Mouse (Mus musculus) liver, adult 2 months (tissue): Measurements from ENCODE around the gene Olfr545. TPM values are rescaled to one million over a fixed set of nuclear protein-coding genes. Genes with fewer than 3 reads are reported as not detected.

ENCODE experiments used
- DNase-seq: peaks from one replicate; pipeline ENCODE4 v3.0.0-alpha.2; 2011; ENCODE audit warnings: low read depth, low spot score; ENCODE audit errors: extremely low read depth
- H3K27ac ChIP-seq: fragments of 200-500 bp; replicated peaks from 2 replicates; pipeline ENCODE4 v1.5.1; 2012; ENCODE audit warnings: low read depth, mild to moderate bottlenecking, control low read depth, inconsistent platforms, low read length; ENCODE audit not compliant: insufficient read depth
- H3K27me3 ChIP-seq: fragments of 200-500 bp; 2 replicates; pipeline ENCODE4 v1.6.1; 2012; ENCODE audit warnings: mild to moderate bottlenecking, moderate library complexity, low read length, inconsistent platforms; ENCODE audit not compliant: control insufficient read depth, insufficient read depth
- H3K36me3 ChIP-seq: fragments of 200-500 bp; 2 replicates; pipeline ENCODE4 v1.6.1; 2012; ENCODE audit warnings: low read length, inconsistent platforms; ENCODE audit not compliant: control insufficient read depth, insufficient read depth
- H3K4me1 ChIP-seq: fragments of 200-500 bp; 2 replicates; pipeline ENCODE4 v1.6.1; 2011; ENCODE audit warnings: low read length; ENCODE audit not compliant: control insufficient read depth, insufficient read depth
- H3K4me3 ChIP-seq: fragments of 200-500 bp; 2 replicates; pipeline ENCODE4 v1.5.1; 2011; ENCODE audit warnings: low read depth, mild to moderate bottlenecking, control low read depth, low read length, moderate library complexity; ENCODE audit not compliant: insufficient read depth
- H3K79me2 ChIP-seq: fragments of 200-500 bp; 2 replicates; pipeline ENCODE4 v1.6.1; 2012; ENCODE audit warnings: inconsistent platforms, mild to moderate bottlenecking, low read length, moderate library complexity; ENCODE audit not compliant: control insufficient read depth, insufficient read depth
- H3K9ac ChIP-seq: fragments of 200-500 bp; 2 replicates; pipeline ENCODE4 v1.6.1; 2012; ENCODE audit warnings: low read depth, mild to moderate bottlenecking, control low read depth, inconsistent platforms, low read length
- CTCF ChIP-seq: fragments of 200-500 bp; IDR thresholded peaks from 2 replicates; pipeline ENCODE4 v1.5.1; 2011; ENCODE audit warnings: low read depth, low read length, control low read depth
- POLR2A ChIP-seq: fragments of 200-500 bp; IDR thresholded peaks from 2 replicates; pipeline ENCODE4 v1.6.1; 2011; ENCODE audit warnings: low read length, control low read depth; ENCODE audit not compliant: insufficient read depth; ENCODE audit errors: extremely low read depth
- WGBS: fragments of 180-500 bp; shearing (Covaris S2); methylation state at CpG from one replicate; pipeline ENCODE4 v1.1.7; 2018; 5-methylcytosine and 5-hydroxymethylcytosine counted together
- polyA plus RNA-seq: library from polyadenylated mRNA; depleted of rRNA; stranded (reverse); fragments of >200 nt; gene quantifications from 2 replicates; pipeline ENCODE4 v1.2.3, GENCODE M21; 2012; rRNA removed
- total RNA-seq: library from RNA; depleted of rRNA; stranded (reverse); fragments of >200 nt; gene quantifications from 2 replicates; pipeline ENCODE4 v1.2.3, GENCODE M21; 2014; rRNA removed

Olfr545 gene
- total and polyA plus RNA-seq, 2 experiments, result not detected

- Histone ChIP-seq H3K27me3 (no peaks in the 10 kb centered on the region), H3K27ac (no peak overlapping the region), H3K79me2 (no peaks in the 10 kb centered on the region), H3K4me1 (no peaks in the 10 kb centered on the region), H3K9ac (no peak overlapping the region), H3K36me3 (peaks cover 28% of the 10 kb centered on the region), H3K4me3 (no peak overlapping the region)
- WGBS, result 89% methylated on average over 5 of the region's 5 CpGs
- no peak for TF ChIP-seq POLR2A
- DNase-seq, result no peak
Measured at GRCm38 (mm10) chr7:102458618-102459380, 40.6 kb downstream of the Olfr545 start.

DNA sequence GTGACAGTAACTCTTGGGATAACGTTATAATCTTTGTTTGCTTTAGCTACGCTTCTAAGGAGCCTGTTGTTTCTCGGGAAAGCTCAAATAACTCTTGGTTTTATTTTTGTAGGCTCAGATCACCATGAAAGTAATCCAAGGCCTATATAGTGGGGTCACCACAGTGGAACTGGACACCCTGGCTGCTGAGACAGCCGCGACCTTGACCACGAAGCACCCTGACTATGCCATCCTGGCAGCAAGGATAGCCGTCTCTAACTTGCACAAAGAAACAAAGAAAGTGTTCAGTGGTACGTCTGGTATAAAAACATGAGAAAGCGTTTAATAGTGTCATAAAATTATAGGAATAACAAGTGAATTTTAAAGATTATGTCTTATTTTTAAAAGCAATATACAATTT is 52.9 kb downstream of the Olfr545 start:
- Histone ChIP-seq H3K36me3 (peaks cover 7% of the 10 kb centered on the region), H3K79me2 (no peaks in the 10 kb centered on the region), H3K27me3 (no peaks in the 10 kb centered on the region), H3K4me3 (no peak overlapping the region), H3K9ac (no peak overlapping the region), H3K27ac (no peak overlapping the region), H3K4me1 (no peaks in the 10 kb centered on the region)
- WGBS, result 93% methylated on average over 9 of the region's 9 CpGs
- no peak for DNase-seq
- no peak for TF ChIP-seq POLR2A
- TF ChIP-seq CTCF, result no peak

- Histone ChIP-seq H3K27me3 (no peaks in the 10 kb centered on the region), H3K79me2 (no peaks in the 10 kb centered on the region), H3K36me3 (peaks cover 3% of the 10 kb centered on the region; the same call in 1 of the 2 replicates), H3K4me3 (no peak overlapping the region), H3K27ac (no peak overlapping the region), H3K4me1 (no peaks in the 10 kb centered on the region), H3K9ac (no peak overlapping the region)
- 87% methylated on average over 2 of the region's 2 CpGs for WGBS
- TF ChIP-seq CTCF, result no peak
- no peak for TF ChIP-seq POLR2A
- DNase-seq, result no peak
Measured at GRCm38 (mm10) chr7:102444301-102444700, 55.1 kb downstream of the Olfr545 start.

DNA sequence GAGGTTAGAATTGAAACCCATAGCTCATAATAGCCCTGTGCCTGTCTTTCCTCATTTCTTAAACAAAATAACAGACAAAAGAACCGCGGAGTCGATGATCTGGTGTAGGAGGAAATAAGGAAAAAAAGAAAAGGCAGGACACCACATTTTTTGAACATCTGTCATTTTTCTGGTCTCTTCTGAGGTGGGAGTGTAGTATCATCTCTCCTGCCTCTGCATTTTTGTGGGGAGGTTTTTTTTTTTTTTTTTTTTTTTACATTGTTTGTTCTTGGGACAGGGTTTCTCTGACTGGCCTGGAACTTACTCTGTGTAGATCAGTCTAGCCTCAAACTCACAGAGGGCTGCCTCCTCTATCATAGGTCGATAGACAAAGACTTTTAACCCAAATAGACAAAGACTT is 56.9 kb downstream of the Olfr545 start:
- no peak overlapping the region for H3K27ac ChIP-seq
- no peak for TF ChIP-seq POLR2A
- no peak for TF ChIP-seq CTCF
- no peaks in the 10 kb centered on the region for H3K27me3 ChIP-seq
- no peaks in the 10 kb centered on the region for H3K79me2 ChIP-seq
- DNase-seq, result no peak
- peak overlapping the region; percentile 77; the same call in 1 of the 2 replicates for H3K9ac ChIP-seq
- H3K4me3 ChIP-seq, result peak overlapping the region; percentile 83
- no peaks in the 10 kb centered on the region for H3K4me1 ChIP-seq
- peaks cover 3% of the 10 kb centered on the region; the same call in 1 of the 2 replicates for H3K36me3 ChIP-seq
- 4% methylated on average over 4 of the region's 4 CpGs for WGBS

GRCm38 (mm10) chr7:102441657-102442391 is 57.5 kb downstream of the Olfr545 start, which contains the start of gene Rrm1:
Gene Rrm1, plus strand, starts transcription at chr7:102441695.
- peak within 1 kb of the TSS; percentile 83 for H3K4me3 ChIP-seq
- TF ChIP-seq POLR2A, result no peak
- TF ChIP-seq CTCF, result no peak
- H3K79me2 ChIP-seq, result no peaks in the 10 kb centered on the region
- no peaks in the 10 kb centered on the region for H3K4me1 ChIP-seq
- H3K36me3 ChIP-seq, result peaks cover 3% of the 10 kb centered on the region; the same call in 1 of the 2 replicates
- under 1% methylated on average over 56 of the region's 56 CpGs for WGBS
- no peaks in the 10 kb centered on the region for H3K27me3 ChIP-seq
- DNase-seq, result peak; percentile 94
- H3K9ac ChIP-seq, result peak within 1 kb of the TSS; percentile 77
- no peak within 1 kb of the TSS for H3K27ac ChIP-seq

Other genes starting within 250 kb of the Olfr545 start
- gene Rhog, start 243.5 kb downstream of the Olfr545 start, total RNA-seq, result 3.9 and 6.6 TPM in 2 replicates
- gene Rhog, start 243.5 kb downstream of the Olfr545 start, polyA plus RNA-seq, result 22.4 and 26.3 TPM in 2 replicates
- 15.7 and 21.6 TPM in 2 replicates for gene Stim1, start 231.8 kb downstream of the Olfr545 start, total RNA-seq
- gene Stim1, start 231.8 kb downstream of the Olfr545 start, polyA plus RNA-seq, result 25.4 and 28.0 TPM in 2 replicates
- gene Rrm1, start 57.9 kb downstream of the Olfr545 start, total RNA-seq, result 7.9 and 10.4 TPM in 2 replicates
- gene Rrm1, start 57.9 kb downstream of the Olfr545 start, polyA plus RNA-seq, result 2.2 and 2.3 TPM in 2 replicates
- not detected in 2 replicates for gene Olfr543, start 17.9 kb downstream of the Olfr545 start, total RNA-seq
- not detected in 2 replicates for gene Olfr543, start 17.9 kb downstream of the Olfr545 start, polyA plus RNA-seq
- gene Olfr544, start 11.3 kb downstream of the Olfr545 start, total RNA-seq, result not detected in 2 replicates
- not detected in 2 replicates for gene Olfr544, start 11.3 kb downstream of the Olfr545 start, polyA plus RNA-seq
- gene Olfr547, start 35.2 kb upstream of the Olfr545 start, total RNA-seq, result not detected in 2 replicates
- not detected in 2 replicates for gene Olfr547, start 35.2 kb upstream of the Olfr545 start, polyA plus RNA-seq
- not detected in 2 replicates for gene Olfr548-ps1, start 41.3 kb upstream of the Olfr545 start, total RNA-seq
- gene Olfr548-ps1, start 41.3 kb upstream of the Olfr545 start, polyA plus RNA-seq, result not detected in 2 replicates
- not detected in 2 replicates for gene Olfr549, start 50.3 kb upstream of the Olfr545 start, total RNA-seq
- gene Olfr549, start 50.3 kb upstream of the Olfr545 start, polyA plus RNA-seq, result not detected in 2 replicates
- 8.3 and 10.1 TPM in 2 replicates for gene Trim21, start 65.9 kb upstream of the Olfr545 start, total RNA-seq
- 3.0 and 3.6 TPM in 2 replicates for gene Trim21, start 65.9 kb upstream of the Olfr545 start, polyA plus RNA-seq
- not detected in 2 replicates for gene Olfr550, start 71.9 kb upstream of the Olfr545 start, total RNA-seq
- not detected in 2 replicates for gene Olfr550, start 71.9 kb upstream of the Olfr545 start, polyA plus RNA-seq
- not detected in 2 replicates for gene Olfr551, start 92.3 kb upstream of the Olfr545 start, total RNA-seq
- not detected in 2 replicates for gene Olfr551, start 92.3 kb upstream of the Olfr545 start, polyA plus RNA-seq
- not detected in 2 replicates for gene Olfr552, start 98.2 kb upstream of the Olfr545 start, total RNA-seq
- not detected in 2 replicates for gene Olfr552, start 98.2 kb upstream of the Olfr545 start, polyA plus RNA-seq
- not detected in 2 replicates for gene Olfr553, start 118.6 kb upstream of the Olfr545 start, total RNA-seq
- gene Olfr553, start 118.6 kb upstream of the Olfr545 start, polyA plus RNA-seq, result not detected in 2 replicates
- gene Olfr554, start 138.9 kb upstream of the Olfr545 start, total RNA-seq, result not detected in 2 replicates
- not detected in 2 replicates for gene Olfr554, start 138.9 kb upstream of the Olfr545 start, polyA plus RNA-seq
- gene Olfr555, start 159.2 kb upstream of the Olfr545 start, total RNA-seq, result not detected in 2 replicates
- gene Olfr555, start 159.2 kb upstream of the Olfr545 start, polyA plus RNA-seq, result not detected in 2 replicates
- gene Olfr556, start 165.3 kb upstream of the Olfr545 start, total RNA-seq, result not detected in 2 replicates
- not detected in 2 replicates for gene Olfr556, start 165.3 kb upstream of the Olfr545 start, polyA plus RNA-seq
- 2.3 and 3.0 TPM in 2 replicates for gene Trim68, start 187.8 kb upstream of the Olfr545 start, total RNA-seq
- 2.7 and 4.7 TPM in 2 replicates for gene Trim68, start 187.8 kb upstream of the Olfr545 start, polyA plus RNA-seq
- not detected in 2 replicates for gene Olfr557, start 196.3 kb upstream of the Olfr545 start, total RNA-seq
- not detected in 2 replicates for gene Olfr557, start 196.3 kb upstream of the Olfr545 start, polyA plus RNA-seq
- gene Olfr558, start 202.6 kb upstream of the Olfr545 start, total RNA-seq, result 0.07 TPM in 1 of 2 replicates, not detected in the other
- gene Olfr558, start 202.6 kb upstream of the Olfr545 start, polyA plus RNA-seq, result 0.02 TPM in 2 replicates
- not detected in 2 replicates for gene Olfr33, start 219.5 kb upstream of the Olfr545 start, total RNA-seq
- not detected in 2 replicates for gene Olfr33, start 219.5 kb upstream of the Olfr545 start, polyA plus RNA-seq
- gene Olfr559, start 227.9 kb upstream of the Olfr545 start, total RNA-seq, result not detected in 2 replicates
- gene Olfr559, start 227.9 kb upstream of the Olfr545 start, polyA plus RNA-seq, result not detected in 2 replicates